Mouse (Mus musculus) heart, embryonic 13.5 days (tissue): Measurements from ENCODE around the gene Kcnj9. TPM values are rescaled to one million over a fixed set of nuclear protein-coding genes. Genes with fewer than 3 reads are reported as not detected.

Source experiments
- ATAC-seq: fragments of 200-750 bp; cut with Nextera tagmentation; 2 replicates; pipeline ENCODE4 v1.8.0; 2017; ENCODE audit warnings: moderate TSS enrichment; ENCODE audit not compliant: insufficient number of reproducible peaks, low FRiP score, low TSS enrichment; ENCODE audit errors: extremely low read depth
- H3K27ac ChIP-seq: fragments of 300-500 bp; sonication (generic); replicated peaks from 2 replicates; pipeline ENCODE4 v1.5.1; 2015; ENCODE audit warnings: moderate library complexity, mild to moderate bottlenecking, inconsistent platforms
- H3K27me3 ChIP-seq: fragments of 300-500 bp; sonication (generic); replicated peaks from 2 replicates; pipeline ENCODE4 v1.6.1; 2015; ENCODE audit warnings: mild to moderate bottlenecking, inconsistent platforms
- H3K36me3 ChIP-seq: fragments of 300-500 bp; sonication (generic); 2 replicates; pipeline ENCODE4 v1.6.1; 2015; ENCODE audit warnings: mild to moderate bottlenecking, inconsistent platforms
- H3K4me1 ChIP-seq: fragments of 300-500 bp; sonication (generic); 2 replicates; pipeline ENCODE4 v1.6.1; 2015; ENCODE audit warnings: inconsistent platforms
- H3K4me2 ChIP-seq: fragments of 300-500 bp; sonication (generic); 2 replicates; pipeline ENCODE4 v1.6.1; 2015; ENCODE audit warnings: inconsistent platforms, mild to moderate bottlenecking, moderate library complexity
- H3K4me3 ChIP-seq: fragments of 300-500 bp; sonication (generic); 2 replicates; pipeline ENCODE4 v1.5.1; 2015; ENCODE audit warnings: moderate library complexity, mild to moderate bottlenecking, inconsistent platforms
- H3K9ac ChIP-seq: fragments of 300-500 bp; sonication (generic); 2 replicates; pipeline ENCODE4 v1.6.1; 2015; ENCODE audit warnings: inconsistent platforms, mild to moderate bottlenecking, moderate library complexity
- H3K9me3 ChIP-seq: fragments of 300-500 bp; sonication (generic); 2 replicates; pipeline ENCODE4 v1.6.1; 2016; ENCODE audit warnings: inconsistent platforms
- WGBS: fragments of 180-500 bp; shearing (Covaris S2); methylation state at CpG from one replicate; pipeline ENCODE4 v1.1.7; 2015; ENCODE audit warnings: mixed read lengths; 5-methylcytosine and 5-hydroxymethylcytosine counted together
- polyA plus RNA-seq: library from polyadenylated mRNA; unstranded; fragments of >200 nt; fragmentation: Nextera tagmentation; extraction: Ambion mirVana; gene quantifications from 2 replicates; pipeline ENCODE4 v1.2.1, GENCODE M21; 2015

The Kcnj9 gene
- polyA plus RNA-seq, 1 experiment from 2014 or later = not detected

DNA sequence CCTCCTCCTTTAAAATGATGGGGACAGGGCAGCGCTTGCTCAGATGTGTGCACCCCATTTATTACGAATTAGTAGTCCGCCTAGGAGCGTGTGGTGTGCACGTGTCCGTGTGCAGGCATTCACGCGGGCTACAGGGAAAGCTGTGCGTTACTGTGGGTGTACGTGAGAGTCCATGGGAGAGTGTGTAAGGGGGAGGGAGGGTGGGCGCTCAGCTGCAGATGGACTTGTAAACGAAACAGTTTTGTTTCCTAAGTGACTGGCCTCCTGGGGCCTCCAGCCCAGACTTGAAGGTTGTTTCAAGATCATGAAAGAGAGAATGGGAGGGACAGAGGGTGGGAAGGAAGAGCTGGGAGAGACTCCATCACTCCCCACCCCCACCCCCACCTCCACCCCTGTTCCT, 27.9 kb downstream of the Kcnj9 start:
- no peaks in the 10 kb centered on the region for H3K27me3 ChIP-seq
- peaks cover 79% of the 10 kb centered on the region for H3K4me1 ChIP-seq
- H3K4me3 ChIP-seq = no peak overlapping the region
- 63% methylated on average over 12 of the region's 12 CpGs for WGBS
- no peaks in the 10 kb centered on the region for H3K36me3 ChIP-seq
- peak overlapping the region; percentile 80 for H3K27ac ChIP-seq
- no peak for ATAC-seq
- peak overlapping the region; percentile 28; the same call in 1 of the 2 replicates for H3K9ac ChIP-seq
- H3K4me2 ChIP-seq = no peak overlapping the region
- H3K9me3 ChIP-seq = no peaks in the 10 kb centered on the region

- Histone ChIP-seq H3K9ac (peak overlapping the region; percentile 42; the same call in 1 of the 2 replicates), H3K4me1 (peaks cover 88% of the 10 kb centered on the region), H3K27me3 (no peaks in the 10 kb centered on the region), H3K9me3 (no peaks in the 10 kb centered on the region), H3K27ac (peak overlapping the region; percentile 80), H3K36me3 (no peaks in the 10 kb centered on the region), H3K4me2 (no peak overlapping the region), H3K4me3 (no peak overlapping the region)
- WGBS = 46% methylated on average over 5 of the region's 5 CpGs
- ATAC-seq = no peak
These were observed 28.9 kb downstream of the Kcnj9 start for GRCm38 (mm10) chr1:172300247-172300646.

DNA sequence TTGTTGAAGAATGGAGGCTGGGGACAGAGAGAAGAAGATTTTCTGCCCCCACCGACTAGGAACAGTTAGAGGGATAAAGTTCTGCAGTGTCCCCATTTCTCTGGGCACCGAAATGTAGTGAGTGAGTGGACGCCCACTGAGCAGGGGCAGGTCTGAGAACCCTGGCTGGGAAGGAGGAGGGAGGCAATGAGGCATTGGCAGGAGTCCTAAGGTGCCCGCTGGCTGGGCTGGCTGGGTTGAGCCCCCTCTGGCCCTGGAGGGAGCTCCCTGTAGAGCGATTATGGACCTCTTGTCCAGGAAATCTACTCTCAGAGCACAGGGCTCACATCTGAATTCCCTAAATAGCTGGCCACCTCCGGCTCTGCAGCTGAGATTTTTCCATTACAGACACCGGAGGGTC, 29.6 kb downstream of the Kcnj9 start:
- H3K4me1 ChIP-seq = peaks cover 92% of the 10 kb centered on the region
- peak overlapping the region; percentile 80 for H3K27ac ChIP-seq
- H3K4me3 ChIP-seq = no peak overlapping the region
- no peak for ATAC-seq
- H3K36me3 ChIP-seq = no peaks in the 10 kb centered on the region
- 36% methylated on average over 7 of the region's 7 CpGs for WGBS
- no peaks in the 10 kb centered on the region for H3K9me3 ChIP-seq
- H3K4me2 ChIP-seq = no peak overlapping the region
- H3K27me3 ChIP-seq = no peaks in the 10 kb centered on the region
- peak overlapping the region; percentile 42 for H3K9ac ChIP-seq

- Histone ChIP-seq H3K9me3 (no peaks in the 10 kb centered on the region), H3K36me3 (peaks cover 5% of the 10 kb centered on the region), H3K4me1 (peaks cover 82% of the 10 kb centered on the region), H3K4me3 (peak within 1 kb of the TSS; percentile 51), H3K4me2 (peak within 1 kb of the TSS; percentile 67), H3K27me3 (no peaks in the 10 kb centered on the region), H3K27ac (peak within 1 kb of the TSS; percentile 88), H3K9ac (peak within 1 kb of the TSS; percentile 77)
- 0 out of 2 replicates have a peak, but pooled peaks have one; percentile 34 for ATAC-seq
- 6% methylated on average over 16 of the region's 16 CpGs for WGBS
These were observed 31.2 kb downstream of the Kcnj9 start, which contains the start of gene Atp1a2 for GRCm38 (mm10) chr1:172297611-172298537. Gene Atp1a2 (minus strand): TSS chr1:172298064.

DNA sequence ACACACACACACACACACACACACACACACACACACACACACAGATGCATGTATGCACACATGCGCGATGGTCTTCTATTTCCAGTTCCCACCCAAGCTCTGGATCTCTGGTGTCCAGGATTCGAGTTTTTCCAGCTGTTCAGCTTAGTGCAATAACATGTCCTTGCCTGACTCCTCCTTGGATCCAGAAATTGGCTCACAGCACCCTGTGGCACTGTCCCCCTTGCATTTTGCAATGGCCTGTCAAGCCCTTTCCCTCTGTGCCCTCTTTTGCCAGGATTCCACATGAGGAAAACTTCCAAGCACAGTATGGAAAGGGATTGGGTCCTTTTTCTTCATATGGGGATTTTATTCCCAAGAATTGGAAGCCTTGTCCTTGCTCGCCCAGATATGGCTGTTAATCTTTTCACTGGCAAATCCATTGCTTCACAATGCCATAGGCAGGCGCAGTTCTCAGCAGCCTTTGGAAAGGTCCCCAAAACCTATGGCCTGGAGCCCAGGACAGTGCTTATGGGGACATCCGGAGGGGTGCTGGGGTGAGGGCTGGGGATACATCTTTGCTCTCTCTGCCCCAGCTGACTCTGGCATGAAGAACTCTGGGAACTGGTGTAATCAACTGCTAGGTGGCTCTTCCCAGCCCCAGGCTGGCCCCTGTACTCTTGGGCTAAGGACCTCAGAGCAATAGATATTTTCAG, 32.2 kb downstream of the Kcnj9 start:
- Histone ChIP-seq H3K27me3 (no peaks in the 10 kb centered on the region), H3K9me3 (no peaks in the 10 kb centered on the region), H3K9ac (peak overlapping the region; percentile 77), H3K4me2 (peak overlapping the region; percentile 67), H3K36me3 (peaks cover 13% of the 10 kb centered on the region), H3K27ac (peak overlapping the region; percentile 88), H3K4me3 (peak overlapping the region; percentile 51), H3K4me1 (peaks cover 73% of the 10 kb centered on the region)
- WGBS = 73% methylated on average over 6 of the region's 6 CpGs
- no peak for ATAC-seq

DNA sequence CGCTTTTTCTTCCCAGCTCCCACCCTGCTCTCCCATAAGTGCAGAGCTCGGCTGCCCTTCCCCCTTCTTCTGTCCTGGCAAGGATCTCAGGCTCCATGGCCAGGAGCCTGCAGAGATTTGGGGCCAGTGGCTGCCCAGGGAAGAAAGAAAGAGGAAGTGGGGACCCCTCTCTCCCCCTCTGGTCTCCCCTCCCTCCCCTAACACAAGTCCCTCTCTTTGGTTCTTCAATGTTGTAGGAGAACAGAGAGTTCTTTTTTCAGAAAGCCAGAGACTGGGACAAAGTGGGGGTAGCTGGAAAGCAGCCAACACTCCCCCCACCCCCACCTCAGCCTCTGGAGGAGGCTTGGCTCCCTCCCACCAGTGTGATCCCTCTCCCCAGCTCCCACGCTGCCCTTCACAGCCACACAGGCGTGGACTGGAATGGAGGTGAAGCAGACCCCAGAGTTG, 33.3 kb downstream of the Kcnj9 start:
- ATAC-seq = no peak
- peak overlapping the region; percentile 67 for H3K4me2 ChIP-seq
- peaks cover 25% of the 10 kb centered on the region for H3K36me3 ChIP-seq
- WGBS = 36% methylated on average over 4 of the region's 4 CpGs
- H3K9me3 ChIP-seq = no peaks in the 10 kb centered on the region
- peak overlapping the region; percentile 51 for H3K4me3 ChIP-seq
- no peaks in the 10 kb centered on the region for H3K27me3 ChIP-seq
- peaks cover 62% of the 10 kb centered on the region for H3K4me1 ChIP-seq
- peak overlapping the region; percentile 88 for H3K27ac ChIP-seq
- H3K9ac ChIP-seq = peak overlapping the region; percentile 77

- H3K4me3 ChIP-seq = no peak overlapping the region
- H3K9me3 ChIP-seq = no peaks in the 10 kb centered on the region
- H3K27ac ChIP-seq = no peak overlapping the region
- no peaks in the 10 kb centered on the region for H3K27me3 ChIP-seq
- peaks cover 48% of the 10 kb centered on the region for H3K36me3 ChIP-seq
- no peak overlapping the region for H3K4me2 ChIP-seq
- WGBS = 82% methylated on average over 11 of the region's 11 CpGs
- peaks cover 39% of the 10 kb centered on the region for H3K4me1 ChIP-seq
- no peak overlapping the region for H3K9ac ChIP-seq
- ATAC-seq = no peak
These were observed 35.7 kb downstream of the Kcnj9 start for GRCm38 (mm10) chr1:172293449-172293848.

- Histone ChIP-seq H3K36me3 (peaks cover 53% of the 10 kb centered on the region), H3K27ac (no peak overlapping the region), H3K9ac (no peak overlapping the region), H3K4me2 (no peak overlapping the region), H3K27me3 (no peaks in the 10 kb centered on the region), H3K9me3 (no peaks in the 10 kb centered on the region), H3K4me1 (peaks cover 33% of the 10 kb centered on the region), H3K4me3 (no peak overlapping the region)
- 83% methylated on average over 2 of the region's 2 CpGs for WGBS
- no peak for ATAC-seq
These were observed 36.2 kb downstream of the Kcnj9 start for GRCm38 (mm10) chr1:172292880-172293279.

DNA sequence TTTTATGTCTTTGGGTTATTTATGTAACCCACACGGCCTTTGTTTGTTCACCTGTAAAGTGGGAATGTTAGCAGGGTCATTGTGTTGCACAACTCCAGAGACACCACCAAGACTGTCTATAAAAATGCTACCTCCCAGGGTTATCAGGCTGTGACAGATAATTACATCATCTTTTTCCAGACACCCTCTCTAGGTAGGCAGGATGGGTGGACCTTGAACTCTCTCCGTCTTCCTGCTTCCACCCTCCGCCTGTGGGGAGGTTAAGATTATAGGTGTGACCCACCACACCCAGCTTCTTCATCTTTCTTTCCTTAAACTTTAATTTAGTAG, 39.5 kb downstream of the Kcnj9 start:
- Histone ChIP-seq H3K9ac (no peak overlapping the region), H3K4me2 (no peak overlapping the region), H3K4me3 (no peak overlapping the region), H3K27ac (no peak overlapping the region), H3K9me3 (no peaks in the 10 kb centered on the region), H3K36me3 (peaks cover 81% of the 10 kb centered on the region), H3K4me1 (0 out of 2 replicates have a peak, but pooled peaks cover under 1% of the 10 kb centered on the region), H3K27me3 (no peaks in the 10 kb centered on the region)
- 66% methylated on average over 3 of the region's 3 CpGs for WGBS
- no peak for ATAC-seq

DNA sequence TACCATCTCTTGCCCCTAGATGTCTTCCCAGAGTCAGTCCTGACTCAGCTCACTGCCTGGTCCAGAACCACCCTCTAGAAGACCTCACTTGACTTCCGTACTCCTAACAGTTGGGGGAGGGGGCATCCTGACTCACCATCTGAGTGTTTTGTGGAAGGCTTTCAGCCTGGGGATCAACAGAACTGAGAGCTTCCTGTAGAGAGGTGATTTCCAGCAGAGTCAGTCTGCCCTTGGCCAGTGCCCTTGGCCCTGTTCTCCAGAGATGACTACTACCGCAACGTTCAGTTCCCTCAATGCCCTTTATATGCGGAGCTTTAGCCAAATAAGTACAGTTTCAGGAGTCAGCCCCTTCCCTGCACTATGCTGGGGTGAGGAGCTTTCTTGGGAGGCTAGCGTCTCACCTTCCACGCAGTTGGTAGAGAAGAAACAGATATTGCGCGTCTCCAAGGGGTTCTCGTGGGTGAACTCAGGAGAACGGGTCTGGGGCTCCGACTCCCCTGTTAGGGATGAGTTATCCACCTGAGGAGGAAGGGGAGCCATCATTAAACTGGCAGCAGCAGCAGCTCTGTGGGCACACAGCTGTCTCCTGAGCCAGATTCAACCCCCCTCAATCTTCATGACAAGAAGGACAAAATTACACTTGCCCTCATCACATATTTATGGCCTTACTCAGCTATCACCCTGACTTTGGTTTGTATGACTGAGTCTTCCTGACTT, 40.1 kb downstream of the Kcnj9 start:
- no peak for ATAC-seq
- Histone ChIP-seq H3K27ac (no peak overlapping the region), H3K4me2 (no peak overlapping the region), H3K4me1 (no peaks in the 10 kb centered on the region), H3K4me3 (no peak overlapping the region), H3K36me3 (peaks cover 86% of the 10 kb centered on the region), H3K9me3 (no peaks in the 10 kb centered on the region), H3K27me3 (no peaks in the 10 kb centered on the region), H3K9ac (no peak overlapping the region)
- WGBS = 85% methylated on average over 11 of the region's 11 CpGs

- Histone ChIP-seq H3K9ac (no peak overlapping the region), H3K27ac (no peak overlapping the region), H3K9me3 (no peaks in the 10 kb centered on the region), H3K4me3 (no peak overlapping the region), H3K4me2 (no peak overlapping the region), H3K36me3 (peaks cover 82% of the 10 kb centered on the region), H3K27me3 (no peaks in the 10 kb centered on the region), H3K4me1 (no peaks in the 10 kb centered on the region)
- WGBS = 88% methylated on average over 5 of the region's 5 CpGs
- no peak for ATAC-seq
These were observed 42.4 kb downstream of the Kcnj9 start for GRCm38 (mm10) chr1:172286740-172287139.
